Mouse (Mus musculus): ENCODE measurements at regions not wholly inside any gene's neighbourhood (a gene's known extent, or its start where the extent isn't known, plus 50 kb on each side); places are given as distances from the start of the nearest gene placed in this dataset.

- TF ChIP-seq TAL1 (IDR thresholded peaks at IDR 0.05; ENCODE audit: low read length) (no peak), GATA1 (IDR thresholded peaks at IDR 0.05; ENCODE audit: low read length) (no peak)
Measured at GRCm38 (mm10) chr10:68976443-68977025, 174.7 kb upstream of the Rhobtb1 start.

Measured in erythroblast, embryonic 14.5 days (primary cell).